ENCODE assay signal across 11 mouse cellular contexts in the genomic region with DNA sequence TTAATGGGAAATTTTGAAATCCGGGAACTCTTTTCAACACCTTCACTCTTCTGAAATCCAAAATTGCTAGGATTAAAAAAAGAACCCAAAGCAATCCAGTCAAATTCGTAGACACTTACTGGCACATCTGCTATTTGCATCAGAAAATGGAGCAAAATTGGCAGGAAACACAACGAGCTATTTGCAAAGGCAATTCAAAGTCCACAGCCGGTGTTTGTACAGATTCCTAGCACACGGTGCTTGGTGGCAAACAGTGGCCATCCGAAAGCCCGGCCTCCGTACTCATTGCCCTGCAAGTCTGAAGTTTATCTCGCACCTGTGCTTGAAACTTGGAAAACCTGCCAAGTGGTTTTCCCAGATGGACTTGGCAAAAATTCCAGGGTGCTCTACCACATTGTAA. TPM values are rescaled to one million over a fixed set of nuclear protein-coding genes. Genes with fewer than 3 reads are reported as not detected.
DNase-seq lines count a peak whose midpoint lies in the region; ATAC-seq lines count a peak whose summit lies in the region.
"Had no signal": no experiment of that assay in that cellular context is flagged by ENCODE, and none has a peak within 500 bp of the region (broad histone marks: within the 10 kb centered on the region; RNA-seq: fewer than 3 reads in every experiment).

No protein-coding gene starts in this region.

- peaks cover 14% of the 10 kb centered on the region for H3K4me1 ChIP-seq in forebrain, embryonic 16.5 days (replicated peaks; ENCODE audit: control insufficient read depth, insufficient read depth, low read length)
- H3K4me1 ChIP-seq in forebrain, embryonic 12.5 days: no peaks in the 10 kb centered on the region
- H3K4me1 ChIP-seq: heart, embryonic 10.5 days had no signal

- no peak overlapping the region for H3K9ac ChIP-seq in forebrain, embryonic 16.5 days (replicated peaks; ENCODE audit: low read depth, low read length)
- no peak overlapping the region for H3K9ac ChIP-seq in forebrain, embryonic 12.5 days

- no peak overlapping the region for H3K4me3 ChIP-seq in forebrain, embryonic 16.5 days (replicated peaks; ENCODE audit: low read length)
- H3K4me3 ChIP-seq in forebrain, embryonic 12.5 days (replicated peaks): no peak overlapping the region
- H3K4me3 ChIP-seq: heart, embryonic 10.5 days had no signal

- H3K4me2 ChIP-seq in forebrain, embryonic 16.5 days (ENCODE audit: low read length): no peak overlapping the region
- no peak overlapping the region for H3K4me2 ChIP-seq in forebrain, embryonic 12.5 days

- H3K9me3 ChIP-seq in forebrain, embryonic 16.5 days (ENCODE audit: control insufficient read depth, low read length): no peaks in the 10 kb centered on the region
- H3K9me3 ChIP-seq in forebrain, embryonic 12.5 days: no peaks in the 10 kb centered on the region
- H3K9me3 ChIP-seq: heart, embryonic 10.5 days had no signal

- peak; percentile 29 to 32 for DNase-seq in kidney, adult 8-10 months
- DNase-seq in kidney, postnatal 4 days: no peak
- peak; percentile 79 for DNase-seq in brain, adult 2 months (ENCODE audit: low read depth, low spot score)
- DNase-seq in layer of hippocampus, postnatal 36 days: peak; percentile 23 to 27
- DNase-seq in ovary, adult 18-20 months (ENCODE audit: low spot score): no peak
- no peak for DNase-seq in retina, embryonic 14.5 days (ENCODE audit: low spot score)
- DNase-seq: cerebellum, adult 9-11 months; thymus, postnatal 25 days had no signal

- H3K27me3 ChIP-seq in forebrain, embryonic 16.5 days (replicated peaks; ENCODE audit: control insufficient read depth, insufficient read depth, low read length): no peaks in the 10 kb centered on the region
- H3K27me3 ChIP-seq in forebrain, embryonic 12.5 days: no peaks in the 10 kb centered on the region

- peak; percentile 54; the same call in 1 of the 2 replicates for ATAC-seq in forebrain, embryonic 16.5 days
- no peak for ATAC-seq in forebrain, embryonic 12.5 days (ENCODE audit: low FRiP score)

- no peak overlapping the region for H3K27ac ChIP-seq in forebrain, embryonic 16.5 days (ENCODE audit: low read length)
- H3K27ac ChIP-seq in forebrain, embryonic 12.5 days: no peak overlapping the region
- H3K27ac ChIP-seq: heart, embryonic 10.5 days had no signal

- 25% methylated on average over 9 of the region's 9 CpGs for WGBS in forebrain, embryonic 16.5 days
- 72% methylated on average over 9 of the region's 9 CpGs for WGBS in forebrain, embryonic 12.5 days

- no peaks in the 10 kb centered on the region for H3K36me3 ChIP-seq in forebrain, embryonic 16.5 days (ENCODE audit: control insufficient read depth, insufficient read depth)
- H3K36me3 ChIP-seq in forebrain, embryonic 12.5 days (replicated peaks): no peaks in the 10 kb centered on the region
- H3K36me3 ChIP-seq: heart, embryonic 10.5 days had no signal

RNA-seq across cellular contexts. Expression of a gene that starts 34.3 kb away (rescaled TPM):
- polyA plus RNA-seq in forebrain, embryonic 16.5 days (2015; fragmentation: Nextera tagmentation; extraction: Ambion mirVana): 24.4 and 27.8 TPM in 2 replicates
- 23.6 and 24.3 TPM in 2 replicates for polyA plus RNA-seq in forebrain, embryonic 12.5 days (2016; fragmentation: Nextera tagmentation; extraction: Ambion mirVana)
- total RNA-seq in layer of hippocampus, postnatal 36 days (2021): 10 to 100 TPM; 49.7 to 54.0 TPM

Comparison
In these comparisons a context has a peak if more than half of its experiments do, and no peak if none do; other contexts are left out.
1. DNase-seq: peak in kidney, adult 8-10 months (2 of 2), brain, adult 2 months (single experiment) and layer of hippocampus, postnatal 36 days (2 of 2); none in kidney, postnatal 4 days (0 of 2), ovary, adult 18-20 months (single experiment) and retina, embryonic 14.5 days (single experiment).